Mouse (Mus musculus): ENCODE results near the gene Krt7. TPM values are rescaled to one million over a fixed set of nuclear protein-coding genes. Genes with fewer than 3 reads are reported as not detected.

Krt7 gene
- polyA plus RNA-seq, 1 experiment: 28.3 TPM

DNA sequence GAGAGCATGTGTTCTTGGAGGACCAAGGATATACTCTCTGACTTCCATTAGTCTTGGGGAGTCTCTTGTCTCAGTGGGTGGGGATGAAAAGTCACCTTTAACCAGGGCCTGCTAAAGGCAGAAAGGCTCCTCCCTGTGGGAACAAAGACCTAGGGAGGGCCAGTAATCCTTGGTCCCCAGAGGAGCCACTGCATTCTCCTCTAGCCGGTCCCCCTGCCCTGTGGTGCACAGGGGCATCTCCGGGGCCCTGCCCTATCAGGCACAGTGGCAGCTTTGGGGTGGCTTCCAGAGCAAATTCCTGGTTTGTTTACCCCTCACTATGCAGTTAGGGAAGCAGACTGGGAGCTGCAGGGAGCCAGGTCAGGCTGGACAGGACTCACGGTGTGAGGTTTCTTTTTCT is 44.4 kb upstream of the Krt7 start:
- Histone ChIP-seq H3K27ac (ENCODE audit: control insufficient read depth, insufficient read depth, low read length) (no peak overlapping the region), H3K4me1 (replicated peaks; ENCODE audit: control insufficient read depth, insufficient read depth, low read length) (no peaks in the 10 kb centered on the region), H3K27me3 (ENCODE audit: control insufficient read depth, insufficient read depth, low read length) (no peaks in the 10 kb centered on the region), H3K36me3 (ENCODE audit: control insufficient read depth, insufficient read depth, low read length) (no peaks in the 10 kb centered on the region), H3K4me3 (ENCODE audit: control insufficient read depth, insufficient read depth, low read length) (no peak overlapping the region)
- DNase-seq: no peak
- WGBS: 93% methylated on average over 3 of the region's 3 CpGs
- TF ChIP-seq CTCF (IDR thresholded peaks at IDR 0.05; ENCODE audit: borderline replicate concordance, control insufficient read depth, extremely low read depth, insufficient read depth, low read length, poor library complexity) (no peak), POLR2A (IDR thresholded peaks at IDR 0.05; ENCODE audit: control insufficient read depth, extremely low read depth, insufficient read depth, low read length, poor library complexity) (no peak)

DNA sequence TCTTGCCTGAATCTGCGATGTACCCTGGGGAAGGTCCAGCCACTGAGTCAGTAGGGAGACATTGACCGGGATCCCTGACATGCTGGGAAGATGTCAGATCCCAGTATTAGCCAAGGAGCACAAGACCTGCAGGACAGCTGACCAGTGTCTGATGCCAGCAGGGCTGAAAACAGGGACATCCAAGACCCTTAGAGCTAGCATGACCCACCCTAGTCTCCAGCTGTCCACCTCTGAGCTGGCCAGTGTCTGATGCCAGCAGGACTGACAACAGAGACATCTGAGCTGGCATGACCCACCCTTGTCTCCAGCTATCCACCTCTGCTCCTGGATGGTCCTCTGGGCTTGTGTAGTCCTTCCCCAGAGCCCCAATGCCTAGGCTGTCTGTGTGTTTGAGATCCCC is 43.9 kb upstream of the Krt7 start:
- TF ChIP-seq CTCF (IDR thresholded peaks at IDR 0.05; ENCODE audit: borderline replicate concordance, control insufficient read depth, extremely low read depth, insufficient read depth, low read length, poor library complexity) (no peak), POLR2A (IDR thresholded peaks at IDR 0.05; ENCODE audit: control insufficient read depth, extremely low read depth, insufficient read depth, low read length, poor library complexity) (no peak)
- Histone ChIP-seq H3K27me3 (ENCODE audit: control insufficient read depth, insufficient read depth, low read length) (no peaks in the 10 kb centered on the region), H3K27ac (ENCODE audit: control insufficient read depth, insufficient read depth, low read length) (no peak overlapping the region), H3K4me3 (ENCODE audit: control insufficient read depth, insufficient read depth, low read length) (no peak overlapping the region), H3K4me1 (replicated peaks; ENCODE audit: control insufficient read depth, insufficient read depth, low read length) (no peaks in the 10 kb centered on the region), H3K36me3 (ENCODE audit: control insufficient read depth, insufficient read depth, low read length) (no peaks in the 10 kb centered on the region)
- DNase-seq: no peak
- WGBS: 94% methylated on average over 2 of the region's 2 CpGs

DNA sequence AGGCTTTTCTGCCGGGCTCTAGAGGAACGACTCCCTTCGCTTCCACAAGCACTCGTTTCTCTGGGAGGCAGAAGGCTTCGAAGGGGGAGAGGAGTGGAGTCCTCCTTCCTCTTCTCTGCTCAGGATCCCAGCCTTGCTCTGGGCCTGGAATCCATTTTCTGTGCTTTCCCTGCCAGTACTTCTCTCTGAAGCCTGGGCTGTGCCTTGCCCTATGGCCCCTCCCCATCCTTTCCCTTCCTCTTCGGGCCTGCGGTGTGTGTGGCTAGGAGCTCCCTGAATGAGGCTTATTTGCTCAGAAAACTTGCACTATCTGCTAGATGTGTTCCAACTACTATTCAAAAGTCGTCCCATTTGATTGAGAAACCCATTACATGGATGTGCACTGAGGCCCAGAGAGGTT is 43.3 kb upstream of the Krt7 start:
- Histone ChIP-seq H3K4me3 (ENCODE audit: control insufficient read depth, insufficient read depth, low read length) (no peak overlapping the region), H3K27ac (ENCODE audit: control insufficient read depth, insufficient read depth, low read length) (no peak overlapping the region), H3K36me3 (ENCODE audit: control insufficient read depth, insufficient read depth, low read length) (no peaks in the 10 kb centered on the region), H3K27me3 (ENCODE audit: control insufficient read depth, insufficient read depth, low read length) (no peaks in the 10 kb centered on the region), H3K4me1 (replicated peaks; ENCODE audit: control insufficient read depth, insufficient read depth, low read length) (no peaks in the 10 kb centered on the region)
- TF ChIP-seq POLR2A (IDR thresholded peaks at IDR 0.05; ENCODE audit: control insufficient read depth, extremely low read depth, insufficient read depth, low read length, poor library complexity) (no peak), CTCF (IDR thresholded peaks at IDR 0.05; ENCODE audit: borderline replicate concordance, control insufficient read depth, extremely low read depth, insufficient read depth, low read length, poor library complexity) (no peak)
- DNase-seq: no peak
- 46% methylated on average over 8 of the region's 8 CpGs for WGBS

DNA sequence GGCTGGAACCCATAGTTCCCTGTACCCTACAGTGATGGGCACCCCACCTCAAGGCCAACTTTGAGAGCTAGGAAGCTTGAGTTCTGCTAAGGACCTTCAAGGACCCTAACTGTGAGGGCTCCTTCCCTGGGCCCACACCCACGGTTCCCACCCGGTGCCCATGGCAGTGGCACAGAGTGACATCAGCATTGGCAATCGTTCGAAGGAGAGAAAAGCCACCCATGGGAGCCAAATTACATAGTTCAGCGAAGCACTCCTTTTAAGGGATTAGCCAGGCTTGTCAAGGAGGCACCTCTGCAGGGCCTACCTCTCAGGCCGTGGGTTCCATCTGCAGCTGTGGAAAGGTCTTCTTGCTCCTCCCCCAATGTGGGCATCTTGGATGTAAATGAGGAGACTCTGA is 42.8 kb upstream of the Krt7 start:
- no peak for TF ChIP-seq POLR2A (IDR thresholded peaks at IDR 0.05; ENCODE audit: control insufficient read depth, extremely low read depth, insufficient read depth, low read length, poor library complexity)
- TF ChIP-seq CTCF (IDR thresholded peaks at IDR 0.05; ENCODE audit: borderline replicate concordance, control insufficient read depth, extremely low read depth, insufficient read depth, low read length, poor library complexity): no peak
- H3K27me3 ChIP-seq (ENCODE audit: control insufficient read depth, insufficient read depth, low read length): no peaks in the 10 kb centered on the region
- no peaks in the 10 kb centered on the region for H3K36me3 ChIP-seq (ENCODE audit: control insufficient read depth, insufficient read depth, low read length)
- no peak overlapping the region for H3K27ac ChIP-seq (ENCODE audit: control insufficient read depth, insufficient read depth, low read length)
- no peak for DNase-seq
- 83% methylated on average over 6 of the region's 6 CpGs for WGBS
- H3K4me3 ChIP-seq (ENCODE audit: control insufficient read depth, insufficient read depth, low read length): no peak overlapping the region
- no peaks in the 10 kb centered on the region for H3K4me1 ChIP-seq (replicated peaks; ENCODE audit: control insufficient read depth, insufficient read depth, low read length)

DNA sequence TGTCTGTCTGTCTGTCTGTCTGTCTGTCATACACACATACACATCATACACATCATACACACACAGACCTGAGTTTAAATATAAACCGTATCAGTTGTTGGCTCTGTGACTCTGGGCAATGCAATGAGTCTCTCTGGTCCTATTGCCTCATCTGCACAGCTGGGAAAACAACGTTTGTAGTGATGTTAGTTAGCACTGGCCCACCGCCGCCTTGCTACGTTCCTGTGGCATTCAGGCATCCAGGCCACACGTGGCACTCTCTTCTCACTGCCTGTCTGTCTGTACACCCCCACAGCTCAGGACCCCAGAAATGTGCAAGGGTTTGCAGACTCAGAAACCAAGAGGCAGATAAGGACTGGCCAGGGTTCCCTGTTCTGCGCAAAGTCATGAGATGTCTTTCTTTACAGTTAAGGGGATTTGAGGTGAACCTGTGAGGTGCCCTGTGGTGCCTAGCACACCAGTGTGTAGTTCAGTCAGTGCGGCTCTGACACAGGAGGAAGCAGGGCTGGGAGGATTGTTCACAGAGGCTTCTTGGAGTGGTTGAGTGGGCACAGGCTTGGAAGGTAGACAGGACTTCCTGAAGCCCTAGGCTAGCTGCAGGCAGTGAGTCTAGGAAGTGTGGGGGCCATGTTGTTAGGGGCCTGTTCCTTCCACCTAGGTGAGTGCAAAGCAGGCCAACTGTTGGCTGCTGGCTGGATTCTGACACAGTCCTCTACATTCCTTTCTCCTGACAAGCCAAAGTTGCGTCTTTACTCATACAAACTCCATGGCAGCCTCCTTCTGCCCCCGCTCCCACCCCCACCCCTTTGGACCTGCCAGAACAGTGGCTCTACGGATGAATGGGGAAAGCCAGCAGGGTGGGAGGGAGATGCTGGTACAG is 42.1 kb upstream of the Krt7 start:
- Histone ChIP-seq H3K27ac (ENCODE audit: control insufficient read depth, insufficient read depth, low read length) (no peak overlapping the region), H3K4me3 (ENCODE audit: control insufficient read depth, insufficient read depth, low read length) (no peak overlapping the region), H3K4me1 (replicated peaks; ENCODE audit: control insufficient read depth, insufficient read depth, low read length) (no peaks in the 10 kb centered on the region), H3K36me3 (ENCODE audit: control insufficient read depth, insufficient read depth, low read length) (no peaks in the 10 kb centered on the region), H3K27me3 (ENCODE audit: control insufficient read depth, insufficient read depth, low read length) (no peaks in the 10 kb centered on the region)
- TF ChIP-seq POLR2A (IDR thresholded peaks at IDR 0.05; ENCODE audit: control insufficient read depth, extremely low read depth, insufficient read depth, low read length, poor library complexity) (no peak), CTCF (IDR thresholded peaks at IDR 0.05; ENCODE audit: borderline replicate concordance, control insufficient read depth, extremely low read depth, insufficient read depth, low read length, poor library complexity) (no peak)
- no peak for DNase-seq
- WGBS: 82% methylated on average over 11 of the region's 11 CpGs

DNA sequence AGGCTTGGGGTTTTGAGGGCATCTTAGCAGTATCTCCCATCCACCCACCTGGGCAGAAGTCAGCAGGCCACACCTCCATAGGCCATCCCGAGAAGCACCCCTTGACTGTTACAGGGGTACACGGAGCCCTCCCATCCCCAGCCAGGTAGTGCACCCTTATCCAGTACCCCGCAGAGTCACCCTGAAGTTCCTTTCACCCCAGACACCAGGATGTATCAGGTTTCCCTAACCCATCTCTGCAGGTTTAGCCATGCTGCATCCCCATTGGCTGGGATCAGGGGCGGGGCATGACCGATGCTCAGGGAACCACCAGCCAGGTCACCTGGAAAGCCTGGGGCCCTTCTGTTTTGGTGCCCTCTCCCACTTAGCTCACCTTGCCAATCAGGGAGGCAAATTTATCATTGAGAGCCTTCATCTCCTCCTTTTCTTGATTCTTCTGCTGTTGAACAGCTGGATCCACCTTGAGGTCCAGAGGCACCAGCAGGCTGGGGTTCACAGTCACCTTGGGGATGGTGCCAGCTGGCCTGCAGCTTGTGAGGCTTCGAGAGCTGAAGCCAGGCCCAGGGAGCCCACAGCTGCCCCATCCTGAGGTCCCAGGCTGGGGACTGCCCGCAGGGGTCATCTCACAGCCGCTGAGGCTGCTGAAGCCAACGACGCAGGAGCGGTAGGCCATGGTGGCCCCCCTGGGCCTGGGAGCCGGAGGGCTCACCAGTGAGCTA is 41.3 kb upstream of the Krt7 start:
- 94% methylated on average over 12 of the region's 12 CpGs for WGBS
- Histone ChIP-seq H3K36me3 (ENCODE audit: control insufficient read depth, insufficient read depth, low read length) (no peaks in the 10 kb centered on the region), H3K27ac (ENCODE audit: control insufficient read depth, insufficient read depth, low read length) (no peak overlapping the region), H3K27me3 (ENCODE audit: control insufficient read depth, insufficient read depth, low read length) (no peaks in the 10 kb centered on the region), H3K4me1 (replicated peaks; ENCODE audit: control insufficient read depth, insufficient read depth, low read length) (no peaks in the 10 kb centered on the region), H3K4me3 (ENCODE audit: control insufficient read depth, insufficient read depth, low read length) (no peak overlapping the region)
- TF ChIP-seq CTCF (IDR thresholded peaks at IDR 0.05; ENCODE audit: borderline replicate concordance, control insufficient read depth, extremely low read depth, insufficient read depth, low read length, poor library complexity) (no peak), POLR2A (IDR thresholded peaks at IDR 0.05; ENCODE audit: control insufficient read depth, extremely low read depth, insufficient read depth, low read length, poor library complexity) (no peak)
- DNase-seq: no peak

All from thymus, adult 2 months (tissue).